Mouse (Mus musculus): ENCODE measurements around the gene Lrrc58.

Gene Lrrc58

GRCm38 (mm10) chr16:37869470-37870231, 1.5 kb downstream of the Lrrc58 start:
- no peak for DNase-seq

DNA sequence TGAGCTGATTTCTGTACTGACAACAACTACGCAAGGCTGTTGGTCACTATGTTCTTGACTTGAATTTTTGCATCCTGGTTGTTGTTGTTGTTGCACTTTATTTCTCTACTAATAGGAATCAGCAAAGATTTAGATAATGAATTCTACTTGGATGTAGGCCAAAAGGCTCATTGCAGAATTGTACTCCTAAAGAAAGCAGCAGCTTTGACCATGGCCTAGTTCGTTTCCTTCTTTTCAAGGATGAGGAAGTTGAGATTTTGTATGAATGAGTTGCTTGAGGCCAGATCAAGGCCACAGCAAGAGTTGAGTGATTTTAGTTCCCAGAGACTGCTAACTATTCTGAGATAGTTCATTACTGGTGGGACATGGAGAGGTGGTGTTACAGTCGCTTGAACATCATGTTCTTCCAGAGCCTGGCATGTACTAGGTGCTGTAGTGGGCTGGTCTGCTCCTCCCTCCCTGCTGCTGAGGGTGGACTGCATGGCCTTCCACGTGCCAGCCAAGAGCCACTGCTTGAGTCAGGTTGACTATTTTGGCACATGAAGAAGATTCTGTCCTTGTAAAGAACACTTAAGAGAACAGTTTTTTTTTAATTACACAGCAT, 3.0 kb downstream of the Lrrc58 start:
- no peak for DNase-seq

DNA sequence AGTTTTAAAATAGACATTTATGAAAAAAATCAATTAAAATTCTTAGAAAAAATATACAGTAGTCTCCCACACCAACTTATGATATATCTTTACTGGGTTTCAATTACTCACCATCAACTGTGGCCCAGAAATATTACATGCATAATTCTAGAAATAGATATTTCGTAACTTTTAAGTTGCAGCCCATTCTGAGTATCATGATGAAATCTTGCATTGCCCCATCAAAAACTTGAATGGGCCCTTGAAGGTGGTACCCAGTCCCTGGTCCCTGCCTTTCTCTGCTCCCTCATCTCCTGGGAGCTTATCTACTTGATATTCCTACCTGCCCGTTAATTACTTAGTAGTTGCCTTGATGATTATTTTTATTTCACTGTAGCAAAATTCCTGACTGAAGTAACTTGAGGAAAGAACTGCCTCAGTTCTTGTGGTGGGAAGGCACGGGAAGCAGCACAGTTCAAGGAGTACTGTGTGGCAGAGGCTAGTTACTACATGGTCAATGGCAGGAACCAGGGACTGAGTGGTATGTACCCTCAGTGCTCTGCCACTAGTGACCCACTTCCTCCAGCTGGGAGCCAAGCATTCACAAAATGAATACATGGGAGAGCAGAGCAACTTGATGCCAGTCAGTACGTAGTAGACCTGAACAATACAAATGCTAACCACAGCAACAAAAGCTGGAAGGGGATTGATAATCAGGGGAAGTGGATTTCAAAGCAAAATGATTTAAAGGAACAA, 6.5 kb downstream of the Lrrc58 start:
- DNase-seq = no peak

GRCm38 (mm10) chr16:37877406-37877805, 9.2 kb downstream of the Lrrc58 start:
- DNase-seq = no peak

DNA sequence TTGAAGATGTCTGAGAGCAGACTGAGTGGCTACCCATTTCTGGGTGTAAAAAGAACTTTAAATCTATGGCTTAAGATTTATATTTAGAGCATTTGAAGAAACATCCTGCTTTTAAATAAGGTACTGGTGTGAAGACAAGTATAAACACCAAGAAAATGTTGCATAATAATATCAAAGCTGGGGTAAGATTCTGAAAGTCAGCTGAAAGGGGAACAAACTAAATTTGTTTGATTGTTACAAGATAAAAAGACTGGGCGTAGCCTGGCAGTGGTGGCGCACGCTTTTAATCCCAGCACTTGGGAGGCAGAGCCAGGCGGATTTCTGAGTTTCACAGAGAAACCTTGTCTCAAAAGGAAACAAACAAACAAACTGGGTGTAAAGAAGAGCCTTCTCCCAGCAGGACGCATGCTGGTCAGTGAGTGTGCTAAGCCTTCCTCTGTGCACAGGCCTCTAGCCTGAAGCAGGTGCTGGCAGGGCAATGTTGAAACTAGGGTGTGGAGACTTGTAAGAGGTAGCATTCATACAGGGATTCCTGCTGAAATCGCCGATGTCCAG, 10.8 kb downstream of the Lrrc58 start:
- no peak for DNase-seq

DNA sequence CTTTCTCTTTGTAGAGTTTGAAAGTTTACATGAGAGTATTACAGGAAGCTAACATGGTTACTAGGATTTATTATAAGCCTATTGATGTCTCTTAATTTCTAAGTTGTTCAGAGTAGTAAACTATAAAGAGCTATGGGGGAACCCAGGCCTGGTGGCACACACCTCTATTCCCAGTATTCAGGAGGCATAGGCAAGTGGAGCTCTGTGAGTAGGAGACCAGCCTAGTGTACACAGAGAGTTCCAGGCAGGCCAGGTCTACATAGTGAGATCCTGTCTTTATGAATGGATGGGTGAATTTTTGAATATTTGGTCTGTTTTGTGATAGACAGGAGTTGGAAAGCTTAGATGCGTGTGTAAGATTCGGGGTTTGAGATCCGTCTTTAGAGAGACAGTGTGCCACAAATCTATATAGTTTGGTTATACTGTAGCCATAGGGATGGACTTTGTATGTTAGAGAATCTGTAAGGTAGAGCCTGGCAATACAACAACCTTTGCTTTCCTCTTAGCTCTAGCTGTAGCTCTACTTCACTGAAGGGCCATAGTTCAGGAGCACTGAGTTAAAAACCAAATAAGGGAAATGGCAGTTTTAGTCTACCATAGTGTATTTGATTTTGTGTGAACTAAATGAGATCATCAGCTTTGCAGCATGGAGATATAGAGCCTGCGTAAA, 11.7 kb downstream of the Lrrc58 start:
- no peak for DNase-seq

GRCm38 (mm10) chr16:37881168-37881567, 13.0 kb downstream of the Lrrc58 start:
- DNase-seq = no peak

- no peak for DNase-seq
These were observed 20.8 kb downstream of the Lrrc58 start for GRCm38 (mm10) chr16:37888986-37889385.

DNA sequence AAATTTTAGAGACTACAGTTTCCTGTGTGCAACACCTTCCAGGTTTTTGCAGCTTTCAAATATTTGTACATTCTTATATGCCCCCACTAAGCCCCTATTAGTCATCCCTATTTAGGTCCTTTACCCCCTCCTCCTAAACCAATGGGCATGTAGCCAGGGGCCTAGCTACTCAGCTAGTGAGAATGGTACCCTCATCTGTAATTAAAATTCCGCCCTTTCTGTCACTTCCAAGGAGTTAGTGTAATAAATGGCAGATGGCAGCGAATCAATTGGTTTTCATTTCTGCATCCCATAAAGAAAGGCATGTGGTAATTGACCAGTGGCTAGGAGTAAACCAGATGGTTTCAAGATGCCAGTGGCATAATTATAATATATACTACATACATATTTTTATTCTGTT, 24.5 kb downstream of the Lrrc58 start:
- DNase-seq = no peak

DNA sequence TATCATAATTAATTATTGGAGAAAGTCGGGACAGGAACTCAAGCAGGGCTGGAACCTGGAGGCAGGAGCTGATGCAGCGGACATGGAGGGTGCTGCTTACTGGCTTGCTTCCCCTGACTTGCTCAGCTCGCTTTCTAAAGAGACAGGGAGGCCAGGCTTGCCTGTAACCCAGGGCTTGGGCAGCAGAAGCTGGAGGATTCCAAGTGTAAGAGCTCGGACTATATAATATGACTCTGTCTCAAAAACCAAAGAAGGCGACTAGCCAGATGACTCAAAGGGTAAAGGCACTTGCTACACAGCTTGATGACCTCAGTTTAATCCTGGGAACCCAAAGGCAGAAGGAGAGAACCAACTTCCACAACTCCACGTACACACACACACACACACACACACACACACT, 25.2 kb downstream of the Lrrc58 start:
- DNase-seq = no peak

DNA sequence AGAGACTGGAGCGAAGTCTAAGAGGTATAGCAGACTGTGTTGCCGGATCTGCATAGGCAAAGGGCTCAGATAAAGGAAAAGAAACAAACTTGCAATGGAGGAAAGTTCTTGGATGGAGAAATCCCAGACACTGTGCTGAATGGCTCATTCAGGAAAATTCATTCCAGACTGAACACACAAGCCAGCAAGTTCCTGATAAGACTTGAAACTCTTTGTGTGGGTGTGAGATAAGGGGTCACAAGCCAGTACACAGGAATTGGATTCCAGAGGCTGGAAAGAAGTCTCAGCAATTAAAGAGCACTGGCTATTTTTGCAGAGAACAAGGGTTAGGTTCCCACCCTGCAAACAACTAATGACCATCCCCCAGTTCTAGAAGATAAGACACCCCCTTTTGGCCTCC, 25.8 kb downstream of the Lrrc58 start:
- DNase-seq = no peak

- no peak for DNase-seq
These were observed 30.6 kb downstream of the Lrrc58 start for GRCm38 (mm10) chr16:37898790-37899189.

- DNase-seq = peak in 1 of 2 experiments; percentile 23
These were observed 31.2 kb downstream of the Lrrc58 start for GRCm38 (mm10) chr16:37899357-37899756.

DNA sequence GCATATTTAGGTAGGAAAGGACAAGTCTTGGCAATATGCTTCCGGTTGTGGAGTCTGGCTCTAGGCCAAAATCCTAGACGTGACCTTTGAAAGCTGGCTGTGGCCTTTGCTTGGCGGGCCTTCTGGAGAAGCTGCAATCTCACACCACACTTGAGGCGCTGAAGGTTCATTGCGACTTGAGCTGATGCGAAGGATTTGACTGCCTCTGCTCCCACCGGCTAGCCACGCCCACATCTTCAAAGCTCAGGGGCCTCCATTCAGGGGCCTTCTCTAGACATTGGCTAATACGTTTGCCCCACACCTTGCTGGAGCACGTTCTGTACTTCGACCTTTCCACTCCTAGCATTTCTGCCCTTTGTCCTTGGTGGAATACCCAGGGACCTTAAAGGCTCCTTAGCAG, 33.1 kb downstream of the Lrrc58 start:
- no peak for DNase-seq

- no peak for DNase-seq
These were observed 38.3 kb downstream of the Lrrc58 start for GRCm38 (mm10) chr16:37906456-37906855.

- DNase-seq = no peak
These were observed 42.9 kb downstream of the Lrrc58 start for GRCm38 (mm10) chr16:37911086-37911485.

GRCm38 (mm10) chr16:37916138-37916817, 48.1 kb downstream of the Lrrc58 start, which contains the start of gene Gpr156:
TSS of gene Gpr156 (plus strand) at chr16:37916496.
- peak; percentile 59 to 76 for DNase-seq

DNA sequence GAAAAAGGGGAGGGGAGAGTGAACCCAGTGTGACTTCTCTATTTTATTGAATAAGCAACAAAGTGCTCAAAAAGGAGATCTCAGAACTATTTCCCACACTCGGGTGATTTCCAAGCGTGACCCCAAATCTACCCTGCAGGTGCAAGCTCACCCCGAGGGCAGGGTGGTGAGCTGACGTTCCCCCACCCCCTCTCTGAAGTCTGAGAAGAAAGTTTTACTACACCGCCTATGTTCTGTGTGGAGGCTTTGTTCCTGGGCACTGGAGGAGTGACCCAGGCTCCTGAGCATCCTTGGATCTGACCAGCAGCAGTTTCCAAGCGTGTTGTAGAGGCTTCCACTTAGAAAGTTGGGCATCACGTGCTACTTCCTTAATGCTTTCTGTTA, 48.6 kb downstream of the Lrrc58 start:
- no peak for DNase-seq

DNA sequence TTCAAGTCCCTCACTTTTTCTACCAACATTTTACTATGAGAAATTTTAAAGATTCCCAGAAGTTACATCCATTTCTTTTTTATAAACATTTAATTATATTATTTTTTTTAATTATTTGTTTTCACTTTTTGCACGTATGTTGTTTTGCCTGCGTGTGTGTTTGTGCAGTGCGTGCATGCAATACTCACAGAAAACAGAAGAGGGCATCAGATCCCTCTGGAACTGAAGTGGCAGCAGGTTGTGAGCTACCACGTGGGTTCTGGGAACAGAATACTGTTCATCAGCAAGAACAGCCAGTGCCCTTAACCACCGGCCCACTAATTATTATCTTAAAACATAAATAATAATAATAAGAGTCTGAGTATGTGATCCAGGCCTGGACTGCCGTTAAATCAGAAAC, 50.8 kb downstream of the Lrrc58 start:
- no peak for DNase-seq

GRCm38 (mm10) chr16:37920842-37921409, 52.7 kb downstream of the Lrrc58 start:
- no peak for DNase-seq

GRCm38 (mm10) chr16:37926087-37926486, 57.9 kb downstream of the Lrrc58 start:
- no peak for DNase-seq

GRCm38 (mm10) chr16:37927117-37927516, 58.9 kb downstream of the Lrrc58 start:
- peak in 1 of 2 experiments; percentile 11 for DNase-seq

Measured in cerebellum, postnatal 25 days (tissue).